In the genomic region with DNA sequence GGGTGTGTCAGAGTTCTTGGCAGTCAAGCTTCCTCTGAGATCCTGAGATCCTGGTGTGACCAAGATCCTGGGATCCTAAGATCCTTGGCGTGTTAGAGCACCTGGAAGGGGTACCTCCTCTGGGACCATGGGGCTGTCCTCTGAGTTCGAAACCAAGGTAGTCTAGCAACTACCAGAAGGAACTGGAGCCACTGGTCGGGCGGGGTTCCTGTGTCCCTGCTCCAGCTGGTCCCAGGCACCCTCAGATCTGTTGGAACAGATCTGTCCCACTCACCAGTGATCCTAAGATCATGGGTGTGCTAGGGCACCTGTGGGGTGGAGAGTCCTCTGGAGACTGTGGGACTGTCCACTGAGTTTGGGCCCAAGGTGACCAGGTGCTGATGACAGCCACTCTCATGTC, we compare ENCODE assay signal across 24 mouse cellular contexts. TPM values are rescaled to one million over a fixed set of nuclear protein-coding genes. Genes with fewer than 3 reads are reported as not detected.
DNase-seq lines count a peak whose midpoint lies in the region; ATAC-seq and TF ChIP-seq lines count a peak whose summit lies in the region.
"Had no signal": no experiment of that assay in that cellular context is flagged by ENCODE, and none has a peak within 500 bp of the region (broad histone marks: within the 10 kb centered on the region; RNA-seq: fewer than 3 reads in every experiment).

No protein-coding gene starts in this region.

- no peaks in the 10 kb centered on the region for H3K27me3 ChIP-seq in heart, embryonic 12.5 days (replicated peaks)
- no peaks in the 10 kb centered on the region for H3K27me3 ChIP-seq in liver, embryonic 12.5 days (replicated peaks)
- H3K27me3 ChIP-seq in stomach, postnatal 0 days (ENCODE audit: control insufficient read depth, insufficient read depth, low read length), result no peaks in the 10 kb centered on the region
- H3K27me3 ChIP-seq: embryonic facial prominence, embryonic 13.5 days; forebrain, embryonic 12.5 days; forebrain, embryonic 15.5 days; hindbrain, embryonic 13.5 days had no signal

- H3K9me3 ChIP-seq in heart, embryonic 12.5 days (replicated peaks), result no peaks in the 10 kb centered on the region
- H3K9me3 ChIP-seq in liver, embryonic 12.5 days (replicated peaks), result no peaks in the 10 kb centered on the region
- no peaks in the 10 kb centered on the region for H3K9me3 ChIP-seq in stomach, postnatal 0 days (ENCODE audit: control insufficient read depth, low read length)
- H3K9me3 ChIP-seq: embryonic facial prominence, embryonic 10.5 days; embryonic facial prominence, embryonic 13.5 days; forebrain, embryonic 12.5 days; forebrain, embryonic 15.5 days; hindbrain, embryonic 10.5 days; hindbrain, embryonic 13.5 days had no signal

- no peak for DNase-seq in heart, postnatal 4 days
- DNase-seq in liver, result no peak
- DNase-seq in stomach, postnatal 0 days (ENCODE audit: low spot score), result no peak
- DNase-seq: adrenal gland, adult 8-10 months; adrenal gland, postnatal 25 days; cerebellum, adult 11-12 months; cerebellum, adult 8-10 months; cerebellum, postnatal 10 days; cerebellum, postnatal 36 days; embryo, embryonic 11 days; gastrocnemius, postnatal 25 days had no signal

- H3K36me3 ChIP-seq in heart, embryonic 12.5 days, result peaks cover 74% of the 10 kb centered on the region
- peaks cover 90% of the 10 kb centered on the region for H3K36me3 ChIP-seq in liver, embryonic 12.5 days
- peaks cover 39% of the 10 kb centered on the region for H3K36me3 ChIP-seq in stomach, postnatal 0 days (ENCODE audit: control insufficient read depth, insufficient read depth, low read length)

- 0 out of 2 replicates have a peak overlapping the region, but pooled peaks have one; percentile 11 for H3K9ac ChIP-seq in heart, embryonic 12.5 days
- H3K9ac ChIP-seq in liver, embryonic 12.5 days, result no peak overlapping the region
- H3K9ac ChIP-seq in stomach, postnatal 0 days (ENCODE audit: low read length), result no peak overlapping the region
- H3K9ac ChIP-seq: embryonic facial prominence, embryonic 13.5 days; forebrain, embryonic 12.5 days; forebrain, embryonic 15.5 days; hindbrain, embryonic 13.5 days had no signal

- no peak overlapping the region for H3K4me3 ChIP-seq in heart, embryonic 12.5 days
- H3K4me3 ChIP-seq in liver, embryonic 12.5 days, result no peak overlapping the region
- H3K4me3 ChIP-seq in stomach, postnatal 0 days (ENCODE audit: low read depth, low read length), result no peak overlapping the region
- H3K4me3 ChIP-seq: embryonic facial prominence, embryonic 10.5 days; embryonic facial prominence, embryonic 13.5 days; erythroblast, embryonic 14.5 days; forebrain, embryonic 12.5 days; forebrain, embryonic 15.5 days; hindbrain, embryonic 10.5 days; hindbrain, embryonic 13.5 days had no signal

- peaks cover 17% of the 10 kb centered on the region for H3K4me1 ChIP-seq in heart, embryonic 12.5 days (replicated peaks)
- H3K4me1 ChIP-seq in liver, embryonic 12.5 days, result no peaks in the 10 kb centered on the region
- no peaks in the 10 kb centered on the region for H3K4me1 ChIP-seq in stomach, postnatal 0 days (replicated peaks; ENCODE audit: control insufficient read depth, insufficient read depth)
- H3K4me1 ChIP-seq: embryonic facial prominence, embryonic 10.5 days; embryonic facial prominence, embryonic 13.5 days; forebrain, embryonic 12.5 days; forebrain, embryonic 15.5 days; hindbrain, embryonic 10.5 days; hindbrain, embryonic 13.5 days had no signal

- no peak for TF ChIP-seq CTCF in stomach, postnatal 0 days (IDR thresholded peaks at IDR 0.05; ENCODE audit: low read depth)

- H3K27ac ChIP-seq in heart, embryonic 12.5 days (ENCODE audit: poor library complexity, severe bottlenecking), result no peak overlapping the region
- no peak overlapping the region for H3K27ac ChIP-seq in liver, embryonic 12.5 days
- no peak overlapping the region for H3K27ac ChIP-seq in stomach, postnatal 0 days (replicated peaks)
- H3K27ac ChIP-seq: embryonic facial prominence, embryonic 10.5 days; embryonic facial prominence, embryonic 13.5 days; forebrain, embryonic 12.5 days; forebrain, embryonic 15.5 days; hindbrain, embryonic 10.5 days; hindbrain, embryonic 13.5 days had no signal

- 90% methylated on average over 4 of the region's 4 CpGs for WGBS in heart, embryonic 12.5 days
- WGBS in liver, embryonic 12.5 days (ENCODE audit: insufficient replicate concordance), result 74% methylated on average over 4 of the region's 4 CpGs
- WGBS in stomach, postnatal 0 days, result 93% methylated on average over 4 of the region's 4 CpGs

- no peak for TF ChIP-seq EP300 in stomach, postnatal 0 days (optimal IDR thresholded peaks at IDR 0.05)

- no peak for ATAC-seq in heart, embryonic 12.5 days (ENCODE audit: insufficient number of reproducible peaks, low FRiP score)
- 0 out of 2 replicates have a peak, but pooled peaks have one; percentile 18 for ATAC-seq in liver, embryonic 12.5 days
- ATAC-seq in stomach, postnatal 0 days (ENCODE audit: low FRiP score, low TSS enrichment), result 0 out of 2 replicates have a peak, but pooled peaks have one; percentile 29
- no peak for ATAC-seq in granulocyte monocyte progenitor cell, adult 5-6 weeks (replicated peaks; ENCODE audit: poor library complexity, severe bottlenecking)
- ATAC-seq: activated CD4-positive, CD25-positive, alpha-beta regulatory T cell, adult 4 months; CD4-positive, CD25-positive, alpha-beta regulatory T cell, adult 4 months; forebrain, embryonic 15.5 days; intestine, postnatal 0 days had no signal

- H3K4me2 ChIP-seq in heart, embryonic 12.5 days, result no peak overlapping the region
- no peak overlapping the region for H3K4me2 ChIP-seq in liver, embryonic 12.5 days
- no peak overlapping the region for H3K4me2 ChIP-seq in stomach, postnatal 0 days (replicated peaks; ENCODE audit: low read depth)
- H3K4me2 ChIP-seq: embryonic facial prominence, embryonic 13.5 days; forebrain, embryonic 12.5 days; forebrain, embryonic 15.5 days; hindbrain, embryonic 13.5 days had no signal

RNA-seq across cellular contexts. Expression of a gene that starts 14.5 kb away (rescaled TPM):
- 1.3 TPM in 2 replicates for polyA plus RNA-seq in heart, embryonic 12.5 days (2016; fragmentation: Nextera tagmentation; extraction: Ambion mirVana)
- total RNA-seq in heart, postnatal 4 days (2021), result 1 to 10 TPM; 1.5 TPM
- 0.05 and 0.13 TPM in 2 replicates for polyA plus RNA-seq in liver, embryonic 12.5 days (2016; fragmentation: Nextera tagmentation; extraction: Ambion mirVana)
- 0.11 and 0.25 TPM in 2 replicates for polyA plus RNA-seq in stomach, postnatal 0 days (2015; fragmentation: Nextera tagmentation; extraction: Ambion mirVana)
- not detected in 2 replicates for total RNA-seq in granulocyte monocyte progenitor cell, adult 5-6 weeks (2014; fragmentation: Nextera tagmentation)
- total RNA-seq in granulocyte monocyte progenitor cell, adult 5-6 weeks (2017), result not detected in 2 replicates

Comparison
In these comparisons a context has a peak if more than half of its experiments do, and no peak if none do; other contexts are left out.
1. ATAC-seq: peak in liver, embryonic 12.5 days (single experiment) and stomach, postnatal 0 days (single experiment); none in heart, embryonic 12.5 days (single experiment) and granulocyte monocyte progenitor cell, adult 5-6 weeks (single experiment).